Mouse (Mus musculus) layer of hippocampus, adult 9-11 months (tissue): ENCODE results near the gene Olfr1448.
"Not testable (repeated sequence)": the region's sequence is repeated elsewhere in the genome, so short reads cannot be mapped to it uniquely, and the experiment has no call there.

Experiments
- DNase-seq: peaks from one replicate; pipeline ENCODE4 v3.0.0; 2022

Olfr1448 gene

GRCm38 (mm10) chr19:12924319-12924718, at the start of gene Olfr1448:
Olfr1448 (minus strand) TSS chr19:12924419.
- no peak for DNase-seq

- DNase-seq: not testable (repeated sequence)
Measured at GRCm38 (mm10) chr19:12970082-12970481, 45.9 kb upstream of the Olfr1448 start.

DNA sequence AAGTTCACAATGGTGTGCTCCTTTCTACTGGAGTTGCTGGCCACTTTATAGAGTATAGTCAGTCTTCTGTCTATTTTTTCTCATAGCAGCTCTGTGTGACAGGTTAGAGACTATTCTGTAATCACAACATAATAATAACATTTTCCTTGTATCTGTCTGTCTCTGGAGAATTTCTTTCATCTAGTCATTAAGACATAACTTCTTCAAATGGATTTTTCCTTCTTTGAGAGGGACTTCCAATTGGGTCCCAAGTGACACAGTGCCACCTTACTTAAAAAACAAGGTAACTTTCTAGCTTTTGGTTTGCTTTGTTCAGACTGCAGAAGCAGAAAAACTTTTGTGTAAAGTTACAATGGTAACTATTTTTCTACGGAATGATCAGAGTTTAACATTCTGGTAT, 25.7 kb upstream of the Olfr1448 start, which contains the start of gene Olfr1450:
Gene Olfr1450 (plus strand): TSS at position 301 of the 400 bp plus-strand sequence.
- no peak for DNase-seq

GRCm38 (mm10) chr19:12930540-12930939, 6.3 kb upstream of the Olfr1448 start, which contains the start of gene Olfr1449:
Olfr1449 (plus strand) TSS chr19:12930840.
- DNase-seq: no peak

- DNase-seq: no peak
Measured at GRCm38 (mm10) chr19:12903643-12904042, 20.6 kb downstream of the Olfr1448 start, which contains the start of gene Olfr1447. Olfr1447 (minus strand) TSS chr19:12903743.

- DNase-seq: no peak
Measured at GRCm38 (mm10) chr19:12893424-12893823, 30.8 kb downstream of the Olfr1448 start, which contains the start of gene Olfr1446. Olfr1446 (minus strand) TSS chr19:12893524.

DNA sequence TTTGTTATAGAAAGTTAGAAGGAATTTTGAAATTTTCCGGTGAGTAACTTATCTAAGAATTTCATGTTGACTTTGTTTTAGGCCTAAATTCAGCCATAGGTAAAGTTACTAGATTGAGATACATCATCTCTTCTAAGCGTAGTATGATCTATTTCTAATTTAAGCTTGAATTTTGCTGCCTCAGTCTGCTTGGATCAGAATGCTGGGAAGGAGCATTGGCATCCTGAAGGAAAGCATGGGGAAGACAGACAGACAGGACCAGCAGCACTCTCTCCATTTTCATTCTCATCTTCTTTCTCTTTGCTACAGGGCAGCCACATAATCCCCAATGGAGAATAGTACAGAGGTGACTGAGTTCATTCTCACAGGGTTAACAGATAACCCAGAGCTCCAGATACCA, 40.7 kb downstream of the Olfr1448 start, which contains the start of gene Olfr1445:
Gene Olfr1445 (plus strand): TSS at position 301 of the 400 bp plus-strand sequence.
- no peak for DNase-seq
